Mouse (Mus musculus) right cerebral cortex, adult 2 months (tissue): ENCODE results near the gene Itpr1.
"Not testable (repeated sequence)": the region's sequence is repeated elsewhere in the genome, so short reads cannot be mapped to it uniquely, and the experiment has no call there.

Source experiments
- DNase-seq, 2 experiments: peaks; one replicate each; pipeline ENCODE4 v3.0.0; 2021 to 2022; ENCODE audit warnings: low spot score in 2 of 2

The Itpr1 gene

DNA sequence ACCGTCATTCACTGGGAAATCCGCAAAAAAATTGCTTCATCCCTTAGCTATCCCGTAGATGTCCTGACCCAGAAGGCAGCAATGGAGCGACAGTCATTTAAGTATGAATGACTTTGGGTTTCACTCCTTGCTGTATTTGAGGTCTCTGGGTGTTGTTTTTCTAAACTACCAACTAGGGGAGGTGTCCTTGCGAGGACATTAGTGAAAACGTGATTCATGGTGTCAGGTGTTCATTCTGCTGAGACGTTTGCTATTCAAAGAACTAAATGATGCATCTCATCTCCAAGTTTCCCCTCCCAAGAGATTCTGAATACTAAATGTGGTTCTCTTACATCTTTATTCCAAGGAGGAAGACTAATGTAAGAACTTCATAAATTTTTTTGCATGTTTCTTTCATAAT is 332.0 kb downstream of the Itpr1 start:
- no peak for DNase-seq

DNA sequence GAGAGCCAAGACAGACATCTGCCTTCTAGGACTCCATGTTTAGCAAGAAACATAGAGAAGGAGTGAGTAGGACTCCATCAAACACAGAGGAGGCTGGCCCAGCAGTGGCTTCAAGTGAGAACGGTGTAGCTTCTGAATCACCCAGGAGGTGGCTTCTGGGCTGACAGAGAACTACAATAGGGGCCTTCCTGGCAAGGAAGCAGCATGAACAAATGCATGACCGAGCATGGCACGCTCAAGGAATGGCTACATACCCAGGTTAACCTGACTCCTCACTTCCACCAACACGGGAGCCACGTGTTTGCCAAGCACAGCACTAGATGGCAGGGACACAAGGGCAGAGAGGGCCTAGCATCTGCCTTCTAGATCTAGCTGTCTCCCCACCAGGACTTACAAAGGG is 332.6 kb downstream of the Itpr1 start:
- DNase-seq, result no peak

GRCm38 (mm10) chr6:108548413-108548812 is 335.5 kb downstream of the Itpr1 start:
- DNase-seq, result no peak

DNA sequence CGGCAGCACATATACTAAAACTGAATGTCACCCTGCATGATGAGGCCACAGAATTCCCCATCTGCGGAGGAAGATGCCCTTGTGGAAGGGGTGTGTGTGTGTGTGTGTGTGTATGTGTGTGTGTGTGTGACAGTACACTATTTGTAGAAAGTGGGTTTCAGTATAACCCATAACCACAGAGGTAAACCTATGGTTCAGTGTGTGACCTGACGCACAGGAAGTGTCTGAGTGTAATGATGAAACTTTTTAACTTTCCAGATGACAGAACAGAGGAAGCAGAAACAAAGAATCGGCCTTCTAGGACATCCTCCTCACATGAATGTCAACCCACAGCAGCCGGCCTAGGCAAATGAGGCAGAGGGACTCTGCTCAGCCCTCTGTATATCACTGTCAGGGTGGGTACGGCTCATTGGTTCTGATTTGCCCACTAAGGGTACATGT is 336.6 kb downstream of the Itpr1 start:
- no peak for DNase-seq

GRCm38 (mm10) chr6:108551725-108552620 is 339.1 kb downstream of the Itpr1 start:
- no peak for DNase-seq

- no peak for DNase-seq
These were observed 340.1 kb downstream of the Itpr1 start for GRCm38 (mm10) chr6:108553013-108553412.

GRCm38 (mm10) chr6:108553536-108553935 is 340.6 kb downstream of the Itpr1 start:
- no peak for DNase-seq

- DNase-seq, result peak; percentile 47 to 56
These were observed 341.5 kb downstream of the Itpr1 start for GRCm38 (mm10) chr6:108554389-108554788.

- no peak for DNase-seq
These were observed 342.0 kb downstream of the Itpr1 start for GRCm38 (mm10) chr6:108554878-108555277.

DNA sequence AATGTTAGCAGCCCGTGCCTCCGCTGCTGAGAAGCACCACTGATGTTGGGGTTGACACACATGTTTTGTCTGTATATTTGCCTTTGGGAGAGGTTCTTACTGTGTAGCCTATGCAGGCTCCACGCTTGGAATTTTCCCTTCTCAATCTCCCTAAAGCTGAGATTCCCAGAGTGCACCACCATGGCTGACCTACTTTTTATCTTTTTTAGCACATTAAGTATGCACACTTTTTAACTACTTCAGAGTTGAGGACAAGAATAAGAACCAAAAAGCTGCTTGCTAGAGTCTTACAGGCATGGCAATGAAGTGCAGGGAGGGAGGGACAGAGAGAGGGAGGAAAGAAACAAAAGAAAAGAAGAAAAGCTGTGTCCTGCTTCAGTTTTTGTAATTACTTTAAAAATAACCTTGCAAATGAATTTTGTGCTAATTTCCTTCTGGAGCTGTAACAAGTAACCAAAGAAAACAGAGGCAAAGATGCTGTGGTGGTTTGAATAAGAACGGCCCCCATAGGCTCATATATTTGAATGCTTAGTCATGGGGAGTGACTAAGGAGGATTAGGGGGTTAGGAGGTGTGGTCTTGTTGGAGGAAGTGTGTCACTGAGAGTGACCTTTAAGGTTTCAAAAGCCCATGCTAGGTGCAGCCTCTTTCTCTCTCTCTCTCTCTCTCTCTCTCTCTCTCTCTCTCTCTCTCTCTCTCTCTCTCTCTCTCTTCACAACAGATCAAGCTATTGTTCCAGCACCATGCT is 344.9 kb downstream of the Itpr1 start:
- no peak for DNase-seq

DNA sequence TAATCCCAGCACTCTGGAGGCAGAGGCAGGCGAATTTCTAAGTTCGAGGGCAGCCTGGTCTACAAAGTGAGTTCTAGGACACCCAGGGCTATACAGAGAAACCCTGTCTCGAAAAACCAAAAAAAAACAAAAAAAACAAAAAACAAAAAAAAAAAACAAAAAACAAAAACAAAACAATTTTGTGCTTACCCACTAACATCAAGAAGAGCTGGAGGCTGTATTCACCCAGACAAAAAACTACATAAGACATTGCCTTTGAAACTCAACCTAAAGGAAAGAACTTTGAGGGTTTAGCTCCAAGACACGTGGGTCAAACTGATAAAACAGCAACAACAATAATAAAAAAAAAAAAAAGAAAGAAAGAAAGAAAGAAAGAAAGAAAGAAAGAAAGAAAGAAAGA is 346.3 kb downstream of the Itpr1 start:
- not testable (repeated sequence) for DNase-seq

DNA sequence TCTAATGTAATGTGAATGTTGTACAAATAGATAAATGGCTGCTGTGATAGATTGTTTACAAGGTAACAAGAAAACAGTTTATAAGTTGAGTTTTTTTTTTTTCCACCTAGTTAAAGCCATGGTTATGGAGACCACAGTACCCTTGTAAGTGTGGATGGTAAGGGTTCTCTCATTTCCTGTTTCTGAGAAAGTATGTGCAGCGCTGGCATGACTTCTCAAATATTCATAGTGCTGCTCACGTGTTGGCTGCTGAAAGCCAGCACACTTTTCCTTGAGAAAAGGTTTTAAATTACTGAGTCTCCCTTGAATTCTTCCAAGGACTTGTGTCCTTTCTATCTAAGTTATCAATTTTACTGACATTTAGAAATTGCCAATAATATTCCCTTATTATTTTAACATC is 350.1 kb downstream of the Itpr1 start:
- no peak for DNase-seq

- not testable (repeated sequence) for DNase-seq
These were observed 352.6 kb downstream of the Itpr1 start for GRCm38 (mm10) chr6:108565447-108565846.

- no peak for DNase-seq
These were observed 353.7 kb downstream of the Itpr1 start for GRCm38 (mm10) chr6:108566549-108566948.

DNA sequence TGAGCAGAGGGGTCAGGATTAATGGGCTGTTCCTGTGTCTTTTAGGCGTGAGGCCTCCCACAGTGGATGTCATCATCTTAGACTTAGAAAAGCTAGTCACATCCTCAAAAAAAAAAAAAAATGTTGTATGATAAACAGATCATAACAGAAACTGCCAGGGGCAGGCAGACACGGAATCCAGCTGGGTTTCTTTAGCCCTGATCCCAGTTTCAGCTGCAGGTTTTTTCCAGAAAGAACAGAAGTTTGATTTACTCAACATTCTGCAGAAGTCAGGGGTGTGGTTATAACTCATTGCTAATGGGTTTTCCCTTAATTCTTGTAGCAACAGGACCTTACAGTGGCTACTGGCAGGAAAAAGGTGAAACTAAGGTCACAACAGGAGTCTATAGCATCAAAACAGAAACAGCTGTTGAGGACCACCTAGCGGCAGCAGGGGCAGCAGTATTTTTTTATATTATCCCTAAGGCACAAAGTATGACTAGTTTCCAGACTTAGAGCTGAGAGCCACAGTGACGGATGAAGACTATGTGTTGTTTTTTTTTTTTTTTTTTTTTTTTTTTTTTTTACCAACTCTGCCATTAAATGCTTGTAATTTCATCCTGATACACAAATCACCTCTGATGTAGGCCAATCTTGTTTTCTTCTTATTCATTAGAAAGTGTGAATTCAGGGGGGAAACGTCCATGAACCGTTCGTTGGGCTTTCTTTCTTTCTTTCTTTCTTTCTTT is 356.7 kb downstream of the Itpr1 start:
- no peak for DNase-seq

DNA sequence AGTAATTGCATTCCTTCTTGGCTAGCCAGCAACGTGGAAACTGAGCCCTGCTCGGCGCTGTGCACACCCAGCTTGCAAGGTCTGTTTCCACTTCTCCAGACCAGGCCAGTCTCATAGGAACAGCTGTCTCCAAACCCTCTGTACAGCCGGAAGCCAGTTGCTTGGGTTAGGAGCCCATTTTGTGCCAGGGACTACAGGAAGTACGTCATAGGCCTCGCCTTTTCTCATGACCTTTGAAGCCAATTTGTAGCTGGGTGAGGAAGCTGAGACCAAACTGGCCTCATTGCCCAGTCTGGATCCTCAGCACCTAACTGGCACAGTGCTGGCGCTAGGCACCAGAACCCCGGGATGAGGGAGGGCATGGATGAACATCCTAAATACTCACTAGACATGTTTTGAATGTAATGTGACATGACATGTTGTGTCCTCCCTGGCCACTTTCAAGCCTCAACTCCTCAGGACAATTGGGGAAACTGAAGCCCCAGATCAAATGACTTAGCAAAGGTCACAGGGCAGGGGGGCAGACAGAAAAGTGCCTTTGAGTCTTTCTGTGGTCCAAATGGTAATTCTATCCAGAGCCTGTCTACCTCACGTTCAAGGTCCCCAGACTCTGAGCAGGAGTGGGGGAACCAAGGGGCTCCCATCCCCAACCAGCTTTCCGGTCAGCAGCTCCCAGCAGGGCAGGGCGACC is 357.6 kb downstream of the Itpr1 start:
- DNase-seq, result no peak

GRCm38 (mm10) chr6:108571042-108571590 is 358.2 kb downstream of the Itpr1 start:
- DNase-seq, result peak; percentile 67 to 68

DNA sequence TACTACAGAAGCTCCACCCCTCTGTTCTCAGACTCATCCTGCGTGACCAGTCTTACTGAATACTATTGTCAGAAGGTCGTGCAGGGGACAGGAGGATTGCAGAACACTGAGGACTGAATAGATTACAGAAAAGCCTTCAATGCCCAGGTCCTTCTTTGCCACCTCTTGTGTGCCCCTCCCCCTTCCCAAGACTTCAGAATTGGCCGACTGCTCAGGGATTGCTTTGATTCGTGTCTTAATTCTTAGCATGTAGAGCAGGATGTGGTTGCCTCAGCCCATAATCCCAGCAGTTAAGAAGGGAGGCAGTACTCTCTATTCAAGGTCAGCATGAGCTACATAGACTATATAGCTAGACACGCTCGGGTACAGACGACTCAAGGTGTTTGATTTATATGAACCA is 359.8 kb downstream of the Itpr1 start:
- no peak for DNase-seq

- peak in 1 of 2 experiments; percentile 26 for DNase-seq
These were observed 364.2 kb downstream of the Itpr1 start for GRCm38 (mm10) chr6:108577056-108577455.

GRCm38 (mm10) chr6:108588426-108588825 is 375.5 kb downstream of the Itpr1 start:
- DNase-seq, result no peak

- no peak for DNase-seq
These were observed 379.3 kb downstream of the Itpr1 start for GRCm38 (mm10) chr6:108592227-108592626.
